8 mouse cellular contexts compared by ENCODE assay signal in genomic region chr4:28176771-28177170, GRCm38 (mm10).
DNase-seq lines count a peak whose midpoint lies in the region; ATAC-seq and TF ChIP-seq lines count a peak whose summit lies in the region.

No protein-coding gene starts in this region.

- H3K4me2 ChIP-seq in forebrain, postnatal 0 days (ENCODE audit: low read depth) = no peak overlapping the region
- H3K4me2 ChIP-seq in kidney, embryonic 15.5 days = no peak overlapping the region

- H3K36me3 ChIP-seq in spleen, adult 2 months (ENCODE audit: control insufficient read depth, insufficient read depth, low read length) = no peaks in the 10 kb centered on the region
- no peaks in the 10 kb centered on the region for H3K36me3 ChIP-seq in forebrain, postnatal 0 days (ENCODE audit: insufficient read depth)
- H3K36me3 ChIP-seq in kidney, embryonic 15.5 days = no peaks in the 10 kb centered on the region

- peak; percentile 34 to 79 for DNase-seq in spleen, adult 2 months (ENCODE audit: low read depth in 1 of 2, low spot score in 2 of 2)
- no peak for DNase-seq in spleen, adult 18-20 months
- peak; percentile 93 for DNase-seq in adipocyte (ENCODE audit: low spot score)
- peak; percentile 36 for DNase-seq in forebrain, postnatal 0 days
- DNase-seq in telencephalon, adult 2 months (ENCODE audit: low read depth, low spot score) = peak; percentile 50
- no peak for DNase-seq in ovary, postnatal 36 days (ENCODE audit: low spot score)

- no peaks in the 10 kb centered on the region for H3K9me3 ChIP-seq in forebrain, postnatal 0 days (ENCODE audit: low read length)
- no peaks in the 10 kb centered on the region for H3K9me3 ChIP-seq in kidney, embryonic 15.5 days (replicated peaks)

- no peak overlapping the region for H3K9ac ChIP-seq in forebrain, postnatal 0 days
- no peak overlapping the region for H3K9ac ChIP-seq in kidney, embryonic 15.5 days

- H3K27me3 ChIP-seq in spleen, adult 2 months (ENCODE audit: control insufficient read depth, insufficient read depth, low read length) = no peaks in the 10 kb centered on the region
- no peaks in the 10 kb centered on the region for H3K27me3 ChIP-seq in forebrain, postnatal 0 days (ENCODE audit: insufficient read depth, low read length)
- H3K27me3 ChIP-seq in kidney, embryonic 15.5 days = no peaks in the 10 kb centered on the region

- ATAC-seq in forebrain, postnatal 0 days = peak; percentile 92
- peak; percentile 100 for ATAC-seq in kidney, embryonic 15.5 days (replicated peaks; ENCODE audit: low FRiP score)
- ATAC-seq in megakaryocyte-erythroid progenitor cell, adult 5-6 weeks (replicated peaks; ENCODE audit: low FRiP score, low TSS enrichment, poor library complexity, severe bottlenecking) = peak; percentile 100

- no peak overlapping the region for H3K4me3 ChIP-seq in spleen, adult 2 months (ENCODE audit: extremely low read depth, insufficient read depth, insufficient read length)
- H3K4me3 ChIP-seq in forebrain, postnatal 0 days (ENCODE audit: low read depth, low read length) = no peak overlapping the region
- no peak overlapping the region for H3K4me3 ChIP-seq in kidney, embryonic 15.5 days (replicated peaks)

- WGBS in spleen, adult 2 months = 67% methylated on average over 3 of the region's 3 CpGs
- 79% methylated on average over 3 of the region's 3 CpGs for WGBS in forebrain, postnatal 0 days
- 67% methylated on average over 3 of the region's 3 CpGs for WGBS in kidney, embryonic 15.5 days

- no peak for TF ChIP-seq CTCF in spleen, adult 2 months (IDR thresholded peaks at IDR 0.05; ENCODE audit: extremely low read depth, insufficient read depth, insufficient read length, insufficient replicate concordance)
- TF ChIP-seq CTCF in forebrain, postnatal 0 days (IDR thresholded peaks at IDR 0.05; ENCODE audit: low read depth) = no peak

- no peak for TF ChIP-seq POLR2A in spleen, adult 2 months (IDR thresholded peaks at IDR 0.05; ENCODE audit: low read depth, low read length)

- no peak overlapping the region for H3K27ac ChIP-seq in spleen, adult 2 months (ENCODE audit: insufficient read depth, low read length)
- no peak overlapping the region for H3K27ac ChIP-seq in forebrain, postnatal 0 days (ENCODE audit: low read depth, low read length)
- H3K27ac ChIP-seq in kidney, embryonic 15.5 days = no peak overlapping the region

- no peaks in the 10 kb centered on the region for H3K4me1 ChIP-seq in spleen, adult 2 months (ENCODE audit: control insufficient read depth, insufficient read depth, insufficient read length)
- H3K4me1 ChIP-seq in forebrain, postnatal 0 days (ENCODE audit: insufficient read depth) = no peaks in the 10 kb centered on the region
- H3K4me1 ChIP-seq in kidney, embryonic 15.5 days = no peaks in the 10 kb centered on the region

Comparison
In these comparisons a context has a peak if more than half of its experiments do, and no peak if none do; other contexts are left out.
1. DNase-seq: peak in spleen, adult 2 months (2 of 2), adipocyte (single experiment), forebrain, postnatal 0 days (single experiment) and telencephalon, adult 2 months (single experiment); none in spleen, adult 18-20 months (0 of 2) and ovary, postnatal 36 days (single experiment).
2. Peak in every context shown above with its lines, with median percentiles within 50 percentile points of each other: ATAC-seq.